Mouse (Mus musculus) midbrain, postnatal 0 days (tissue): ENCODE results near the gene Krtap16-1. TPM values are rescaled to one million over a fixed set of nuclear protein-coding genes. Genes with fewer than 3 reads are reported as not detected.

Experiments used
- ATAC-seq: fragments of 200-750 bp; cut with Nextera tagmentation; 2 replicates; pipeline ENCODE4 v1.8.0; 2017; ENCODE audit warnings: moderate number of reproducible peaks, mild to moderate bottlenecking, moderate TSS enrichment, moderate library complexity; ENCODE audit not compliant: low FRiP score
- DNase-seq: peaks from one replicate; pipeline ENCODE4 v3.0.0-alpha.2; 2015; ENCODE audit warnings: low spot score
- H3K27ac ChIP-seq: fragments of 300-500 bp; sonication (generic); 2 replicates; pipeline ENCODE4 v1.5.1; 2014; ENCODE audit warnings: low read depth, mild to moderate bottlenecking, low read length, mixed read lengths
- H3K27me3 ChIP-seq: fragments of 300-500 bp; sonication (generic); 2 replicates; pipeline ENCODE4 v1.6.1; 2014; ENCODE audit warnings: low read length, control low read depth, mixed read lengths; ENCODE audit not compliant: insufficient read depth
- H3K36me3 ChIP-seq: fragments of 300-500 bp; sonication (generic); 2 replicates; pipeline ENCODE4 v1.6.1; 2014; ENCODE audit warnings: low read length, control low read depth, mixed read lengths; ENCODE audit not compliant: insufficient read depth
- H3K4me1 ChIP-seq: fragments of 300-500 bp; sonication (generic); 2 replicates; pipeline ENCODE4 v1.6.1; 2014; ENCODE audit warnings: mild to moderate bottlenecking, control low read depth, antibody characterized with exemption, low read length, mixed read lengths; ENCODE audit not compliant: insufficient read depth
- H3K4me2 ChIP-seq: fragments of 300-500 bp; sonication (generic); 2 replicates; pipeline ENCODE4 v1.6.1; 2014; ENCODE audit warnings: low read depth, mild to moderate bottlenecking, low read length, mixed read lengths; ENCODE audit not compliant: poor library complexity, severe bottlenecking
- H3K4me3 ChIP-seq: fragments of 300-500 bp; sonication (generic); 2 replicates; pipeline ENCODE4 v1.5.1; 2014; ENCODE audit warnings: low read depth, mild to moderate bottlenecking, low read length, moderate library complexity
- H3K9ac ChIP-seq: fragments of 300-500 bp; sonication (generic); replicated peaks from 2 replicates; pipeline ENCODE4 v1.6.1; 2014; ENCODE audit warnings: mild to moderate bottlenecking, low read length, moderate library complexity, mixed read lengths; ENCODE audit not compliant: poor library complexity, severe bottlenecking
- H3K9me3 ChIP-seq: fragments of 300-500 bp; sonication (generic); 2 replicates; pipeline ENCODE4 v1.6.1; 2016; ENCODE audit warnings: low read length, control low read depth
- CTCF ChIP-seq: IDR thresholded peaks from 2 replicates; pipeline ENCODE4 v1.5.1; 2016; ENCODE audit warnings: antibody characterized with exemption, mild to moderate bottlenecking
- WGBS: fragments of 180-500 bp; shearing (Covaris S2); extraction: QIAGEN DNeasy Blood & Tissue Kit; methylation state at CpG from one replicate; pipeline ENCODE4 v1.1.7; 2014; 5-methylcytosine and 5-hydroxymethylcytosine counted together
- polyA plus RNA-seq: library from polyadenylated mRNA; unstranded; fragments of >200 nt; fragmentation: Nextera tagmentation; extraction: Ambion mirVana; gene quantifications from 2 replicates; pipeline ENCODE4 v1.2.1, GENCODE M21; 2015
- total RNA-seq: library from RNA; depleted of rRNA; stranded (reverse); fragments of >200 nt; gene quantifications from 2 replicates; pipeline ENCODE4 v1.2.3, GENCODE M21; 2014; rRNA removed

Krtap16-1 gene
- total and polyA plus RNA-seq, 2 experiments from 2014 or later = not detected

GRCm38 (mm10) chr11:99935991-99936390 is 50.4 kb downstream of the Krtap16-1 start, which contains the start of gene Krtap31-2:
TSS of gene Krtap31-2 (plus strand) at chr11:99936291.
- Histone ChIP-seq H3K27me3 (no peaks in the 10 kb centered on the region), H3K9me3 (no peaks in the 10 kb centered on the region), H3K27ac (no peak within 1 kb of the TSS), H3K4me1 (no peaks in the 10 kb centered on the region), H3K9ac (no peak within 1 kb of the TSS), H3K4me2 (no peak within 1 kb of the TSS), H3K36me3 (no peaks in the 10 kb centered on the region), H3K4me3 (no peak within 1 kb of the TSS)
- no peak for TF ChIP-seq CTCF
- 94% methylated on average over 1 of the region's 1 CpGs for WGBS
- ATAC-seq (no peak), DNase-seq (no peak)

Other genes starting within 250 kb of the Krtap16-1 start
Only the 30 nearest of the 32 such genes appear.
- gene Krtap4-8, start 205.9 kb downstream of the Krtap16-1 start, total RNA-seq = not detected in 2 replicates
- not detected in 2 replicates for gene Krtap4-8, start 205.9 kb downstream of the Krtap16-1 start, polyA plus RNA-seq
- gene Krtap4-9, start 201.4 kb downstream of the Krtap16-1 start, total RNA-seq = not detected in 2 replicates
- not detected in 2 replicates for gene Krtap4-9, start 201.4 kb downstream of the Krtap16-1 start, polyA plus RNA-seq
- gene Gm11596, start 193.1 kb downstream of the Krtap16-1 start, total RNA-seq = not detected in 2 replicates
- gene Gm11596, start 193.1 kb downstream of the Krtap16-1 start, polyA plus RNA-seq = not detected in 2 replicates
- gene Gm11569, start 187.7 kb downstream of the Krtap16-1 start, total RNA-seq = not detected in 2 replicates
- gene Gm11569, start 187.7 kb downstream of the Krtap16-1 start, polyA plus RNA-seq = not detected in 2 replicates
- not detected in 2 replicates for gene Gm11554, start 182.2 kb downstream of the Krtap16-1 start, total RNA-seq
- gene Gm11554, start 182.2 kb downstream of the Krtap16-1 start, polyA plus RNA-seq = not detected in 2 replicates
- not detected in 2 replicates for gene Krtap4-13, start 176.7 kb downstream of the Krtap16-1 start, total RNA-seq
- not detected in 2 replicates for gene Krtap4-13, start 176.7 kb downstream of the Krtap16-1 start, polyA plus RNA-seq
- gene Gm11564, start 170.9 kb downstream of the Krtap16-1 start, total RNA-seq = not detected in 2 replicates
- not detected in 2 replicates for gene Gm11564, start 170.9 kb downstream of the Krtap16-1 start, polyA plus RNA-seq
- not detected in 2 replicates for gene 2300003K06Rik, start 148.5 kb downstream of the Krtap16-1 start, total RNA-seq
- not detected in 2 replicates for gene 2300003K06Rik, start 148.5 kb downstream of the Krtap16-1 start, polyA plus RNA-seq
- not detected in 2 replicates for gene Krtap4-16, start 135.0 kb downstream of the Krtap16-1 start, total RNA-seq
- gene Krtap4-16, start 135.0 kb downstream of the Krtap16-1 start, polyA plus RNA-seq = not detected in 2 replicates
- gene Gm11568, start 128.7 kb downstream of the Krtap16-1 start, total RNA-seq = not detected in 2 replicates
- gene Gm11568, start 128.7 kb downstream of the Krtap16-1 start, polyA plus RNA-seq = not detected in 2 replicates
- gene Gm11559, start 122.1 kb downstream of the Krtap16-1 start, total RNA-seq = not detected in 2 replicates
- gene Gm11559, start 122.1 kb downstream of the Krtap16-1 start, polyA plus RNA-seq = not detected in 2 replicates
- not detected in 2 replicates for gene Krtap9-1, start 113.2 kb downstream of the Krtap16-1 start, total RNA-seq
- gene Krtap9-1, start 113.2 kb downstream of the Krtap16-1 start, polyA plus RNA-seq = not detected in 2 replicates
- gene Gm11567, start 107.4 kb downstream of the Krtap16-1 start, total RNA-seq = not detected in 2 replicates
- not detected in 2 replicates for gene Gm11567, start 107.4 kb downstream of the Krtap16-1 start, polyA plus RNA-seq
- gene Krtap31-1, start 78.7 kb downstream of the Krtap16-1 start, total RNA-seq = not detected in 2 replicates
- not detected in 2 replicates for gene Krtap31-1, start 78.7 kb downstream of the Krtap16-1 start, polyA plus RNA-seq
- not detected in 2 replicates for gene Gm11565, start 71.8 kb downstream of the Krtap16-1 start, total RNA-seq
- gene Gm11565, start 71.8 kb downstream of the Krtap16-1 start, polyA plus RNA-seq = not detected in 2 replicates
- not detected in 2 replicates for gene Krtap31-2, start 50.3 kb downstream of the Krtap16-1 start, total RNA-seq
- not detected in 2 replicates for gene Krtap31-2, start 50.3 kb downstream of the Krtap16-1 start, polyA plus RNA-seq
- not detected in 2 replicates for gene Krtap9-5, start 38.1 kb downstream of the Krtap16-1 start, total RNA-seq
- gene Krtap9-5, start 38.1 kb downstream of the Krtap16-1 start, polyA plus RNA-seq = not detected in 2 replicates
- not detected in 2 replicates for gene Krtap29-1, start 7.5 kb downstream of the Krtap16-1 start, total RNA-seq
- gene Krtap29-1, start 7.5 kb downstream of the Krtap16-1 start, polyA plus RNA-seq = not detected in 2 replicates
- gene Krtap17-1, start 7.4 kb upstream of the Krtap16-1 start, total RNA-seq = 0.22 and 1.4 TPM in 2 replicates
- 1.7 TPM in 2 replicates for gene Krtap17-1, start 7.4 kb upstream of the Krtap16-1 start, polyA plus RNA-seq
- gene Krt33a, start 29.6 kb upstream of the Krtap16-1 start, total RNA-seq = not detected in 2 replicates
- gene Krt33a, start 29.6 kb upstream of the Krtap16-1 start, polyA plus RNA-seq = not detected in 2 replicates
- not detected in 2 replicates for gene Krt33b, start 43.3 kb upstream of the Krtap16-1 start, total RNA-seq
- gene Krt33b, start 43.3 kb upstream of the Krtap16-1 start, polyA plus RNA-seq = 0.13 and 0.25 TPM in 2 replicates
- gene Krt34, start 55.0 kb upstream of the Krtap16-1 start, total RNA-seq = not detected in 2 replicates
- not detected in 2 replicates for gene Krt34, start 55.0 kb upstream of the Krtap16-1 start, polyA plus RNA-seq
- 0.93 TPM in 1 of 2 replicates, not detected in the other for gene Krt31, start 64.0 kb upstream of the Krtap16-1 start, total RNA-seq
- gene Krt31, start 64.0 kb upstream of the Krtap16-1 start, polyA plus RNA-seq = not detected in 2 replicates
- gene Krt32, start 101.6 kb upstream of the Krtap16-1 start, total RNA-seq = not detected in 2 replicates
- not detected in 2 replicates for gene Krt32, start 101.6 kb upstream of the Krtap16-1 start, polyA plus RNA-seq
- gene Krt35, start 109.6 kb upstream of the Krtap16-1 start, total RNA-seq = 0.60 TPM in 1 of 2 replicates, not detected in the other
- 0.10 TPM in 1 of 2 replicates, not detected in the other for gene Krt35, start 109.6 kb upstream of the Krtap16-1 start, polyA plus RNA-seq
- gene Krt36, start 119.0 kb upstream of the Krtap16-1 start, total RNA-seq = 0.44 TPM in 1 of 2 replicates, not detected in the other
- gene Krt36, start 119.0 kb upstream of the Krtap16-1 start, polyA plus RNA-seq = not detected in 2 replicates
- not detected in 2 replicates for gene Krt13, start 135.0 kb upstream of the Krtap16-1 start, total RNA-seq
- not detected in 2 replicates for gene Krt13, start 135.0 kb upstream of the Krtap16-1 start, polyA plus RNA-seq
- 0.33 and 6.0 TPM in 2 replicates for gene Krt15, start 149.3 kb upstream of the Krtap16-1 start, total RNA-seq
- gene Krt15, start 149.3 kb upstream of the Krtap16-1 start, polyA plus RNA-seq = 0.22 and 0.43 TPM in 2 replicates
- 1.6 and 5.4 TPM in 2 replicates for gene Krt19, start 162.1 kb upstream of the Krtap16-1 start, total RNA-seq
- 6.5 and 8.1 TPM in 2 replicates for gene Krt19, start 162.1 kb upstream of the Krtap16-1 start, polyA plus RNA-seq
- not detected in 2 replicates for gene Krt9, start 206.6 kb upstream of the Krtap16-1 start, total RNA-seq
- not detected in 2 replicates for gene Krt9, start 206.6 kb upstream of the Krtap16-1 start, polyA plus RNA-seq